Mouse (Mus musculus) layer of hippocampus, postnatal 14 days (tissue): ENCODE data around the gene Olfr18. TPM values are rescaled to one million over a fixed set of nuclear protein-coding genes. Genes with fewer than 3 reads are reported as not detected.
A peak's percentile ranks its signal among the peaks of the same experiment; 100 is the strongest.
"Not testable (repeated sequence)": the region's sequence is repeated elsewhere in the genome, so short reads cannot be mapped to it uniquely, and the experiment has no call there.

Experiments used
- DNase-seq, 2 experiments: peaks; one replicate each; pipeline ENCODE4 v3.0.0; 2021 to 2022; ENCODE audit warnings: low spot score in 2 of 2, mixed read lengths in 1 of 2
- long read RNA-seq, 2 experiments: library from polyadenylated mRNA; stranded (forward); transcript quantifications; one replicate each; pipeline ENCODE4 v2.0.0; 2021
- total RNA-seq, 2 experiments: library from RNA; stranded (reverse); gene quantifications; 2 replicates each; pipeline ENCODE4 v1.2.3; 2021

Gene Olfr18
- total RNA-seq, result not detected
- long read RNA-seq, experiment 1, result 0 reads
- long read RNA-seq, experiment 2, result 0 reads

DNA sequence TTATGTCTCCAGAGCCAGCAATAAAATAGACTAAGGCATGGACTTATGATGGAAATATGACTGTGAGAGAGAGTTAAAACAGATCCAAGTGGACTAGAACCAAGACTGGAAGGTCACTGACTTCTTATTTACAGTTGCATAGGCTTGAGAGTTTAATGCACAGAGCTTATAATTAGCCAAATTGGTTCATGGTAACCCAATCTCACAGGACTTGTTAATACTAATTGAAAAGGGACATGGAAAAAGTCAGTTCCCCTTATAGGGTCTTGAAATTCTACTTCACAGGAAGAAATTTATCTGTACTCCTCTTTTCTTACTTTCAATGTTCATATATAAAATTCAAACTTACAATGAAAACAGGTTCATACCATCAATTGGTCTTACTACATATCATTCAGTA lies at the start of gene Olfr18:
Gene Olfr18, minus strand, starts transcription at position 101 of the 400 bp plus-strand sequence.
- no peak for DNase-seq

DNA sequence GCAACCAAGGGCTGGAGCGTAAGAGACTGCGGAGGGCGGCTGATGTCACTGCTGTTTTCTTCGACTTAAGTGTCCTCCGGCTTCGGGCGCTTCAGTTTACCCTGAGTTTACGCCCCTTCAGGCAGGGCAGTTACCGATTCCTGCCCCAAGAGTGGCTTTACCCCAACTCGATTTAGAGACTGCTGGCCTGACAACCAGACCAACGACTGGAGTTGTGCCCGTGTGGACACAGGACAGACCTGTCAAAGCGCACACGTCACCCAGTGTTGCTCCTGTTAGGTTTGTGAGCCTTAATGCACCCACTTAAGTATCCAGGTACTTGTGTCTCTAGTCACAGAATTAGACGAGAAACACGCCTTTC lies 49.4 kb upstream of the Olfr18 start:
- DNase-seq, result no peak

DNA sequence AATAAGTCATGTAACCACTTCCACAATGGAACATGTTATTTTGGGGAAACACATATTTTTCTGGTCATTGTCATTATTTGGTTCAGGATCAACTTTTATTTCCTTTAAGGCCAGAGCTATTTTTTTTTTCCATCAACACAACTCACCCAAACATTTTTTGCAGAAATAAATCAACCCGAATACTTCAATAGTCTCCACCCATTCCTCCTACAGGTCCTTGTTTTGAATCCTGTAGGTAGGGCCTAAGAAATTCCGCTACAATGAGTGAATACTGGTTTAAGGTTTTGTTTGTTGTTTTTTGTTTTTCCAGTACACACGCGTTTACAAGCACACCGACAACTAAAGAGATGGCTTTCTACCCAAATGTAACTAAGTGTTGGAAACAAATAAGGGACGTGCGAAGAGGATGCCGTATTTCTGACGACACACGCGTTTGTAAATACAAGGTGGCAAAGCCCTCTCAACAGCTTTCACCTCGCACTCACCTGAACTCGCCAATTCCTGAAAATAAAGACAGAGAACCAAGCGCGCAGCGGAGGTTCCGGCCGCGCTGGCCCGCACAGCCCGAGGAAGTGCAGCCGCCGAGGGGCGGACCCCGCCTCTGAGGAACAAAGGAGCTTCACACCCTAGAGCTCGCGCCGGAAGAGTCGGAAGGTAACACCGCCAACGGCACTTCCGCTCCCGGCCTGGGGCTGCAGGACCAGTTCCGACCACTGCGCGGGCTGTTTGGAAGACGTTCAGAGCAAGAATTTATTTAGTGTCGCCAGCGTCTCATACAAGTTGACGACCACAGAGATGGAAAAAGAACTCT lies 48.8 kb upstream of the Olfr18 start, which contains the start of gene Zfp560:
Gene Zfp560, minus strand, starts transcription at position 646 of the 811 bp plus-strand sequence.
- peak; percentile 91 for DNase-seq

DNA sequence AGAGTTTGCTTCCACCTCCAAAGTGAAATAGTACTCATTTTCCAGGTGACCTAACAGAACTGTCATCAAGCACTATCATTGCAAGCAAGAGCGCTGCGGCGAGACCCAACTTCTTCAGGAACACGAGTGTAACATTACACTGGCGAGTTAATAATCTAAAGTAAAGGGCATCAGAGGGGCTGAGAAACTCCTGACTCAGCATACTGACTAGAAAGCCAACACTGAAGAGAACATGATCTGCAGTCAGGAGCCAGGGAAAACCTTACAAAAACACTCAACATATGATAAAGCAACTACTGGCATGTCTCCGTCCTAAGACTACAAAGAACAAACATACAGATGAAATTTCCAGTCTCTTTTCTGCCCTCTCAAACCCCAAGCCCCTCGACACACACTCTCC lies 47.8 kb upstream of the Olfr18 start:
- no peak for DNase-seq

DNA sequence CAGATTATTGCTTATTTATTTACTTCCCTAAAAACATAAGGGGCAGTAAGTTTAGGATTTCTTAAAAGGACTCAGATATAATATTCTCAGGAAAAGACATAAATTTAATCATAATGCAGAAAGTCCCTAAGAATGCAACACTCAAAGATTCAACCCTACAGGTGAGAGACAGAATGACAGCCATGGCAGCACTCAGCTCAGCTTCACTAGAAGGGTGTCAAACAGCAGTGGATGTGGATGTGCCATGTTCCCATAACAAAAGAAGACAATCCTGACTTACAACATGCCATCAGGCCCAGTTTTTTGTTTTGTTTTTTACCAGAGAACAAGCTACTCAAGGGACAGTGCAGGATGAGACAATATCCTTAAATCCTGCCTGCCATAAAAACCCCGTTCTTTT lies 38.8 kb upstream of the Olfr18 start:
- no peak for DNase-seq

DNA sequence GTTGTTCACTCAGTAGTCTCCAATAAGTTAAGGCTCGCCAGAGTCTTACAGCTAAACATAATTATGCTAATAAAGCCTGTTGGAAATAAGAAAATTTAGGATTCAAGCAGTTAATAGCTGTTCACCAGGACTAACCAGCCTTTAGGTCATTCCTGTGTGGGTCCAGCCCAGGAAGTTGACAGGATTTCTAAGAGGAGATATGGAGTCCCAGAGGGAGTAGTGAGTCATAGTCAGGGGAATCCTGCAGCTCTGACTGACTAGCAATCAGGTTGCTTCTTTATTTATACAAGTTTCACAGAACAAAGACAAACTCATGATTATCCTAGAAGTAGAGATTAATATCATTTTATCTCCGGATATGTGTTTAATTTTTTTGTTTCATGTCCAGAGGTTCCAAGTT lies 31.4 kb upstream of the Olfr18 start:
- DNase-seq, result no peak

DNA sequence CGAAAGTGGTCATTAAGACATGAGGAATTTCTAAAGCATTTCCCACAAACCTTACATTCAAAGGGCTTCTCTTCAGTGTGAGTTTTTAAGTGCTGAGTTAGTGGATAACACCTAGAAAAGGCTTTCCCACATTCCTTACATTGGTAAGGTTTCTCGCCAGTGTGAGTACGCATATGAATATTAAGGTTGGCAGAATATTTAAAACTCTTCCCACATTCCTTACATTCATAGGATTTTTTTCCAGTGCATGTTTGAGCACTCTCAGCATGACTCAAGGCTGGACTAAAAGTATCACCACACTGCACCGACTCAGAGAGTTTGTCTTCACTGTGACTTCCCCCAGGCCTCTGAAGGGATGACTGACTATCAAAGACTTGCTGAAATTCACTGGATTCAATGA lies 12.6 kb upstream of the Olfr18 start:
- no peak for DNase-seq

DNA sequence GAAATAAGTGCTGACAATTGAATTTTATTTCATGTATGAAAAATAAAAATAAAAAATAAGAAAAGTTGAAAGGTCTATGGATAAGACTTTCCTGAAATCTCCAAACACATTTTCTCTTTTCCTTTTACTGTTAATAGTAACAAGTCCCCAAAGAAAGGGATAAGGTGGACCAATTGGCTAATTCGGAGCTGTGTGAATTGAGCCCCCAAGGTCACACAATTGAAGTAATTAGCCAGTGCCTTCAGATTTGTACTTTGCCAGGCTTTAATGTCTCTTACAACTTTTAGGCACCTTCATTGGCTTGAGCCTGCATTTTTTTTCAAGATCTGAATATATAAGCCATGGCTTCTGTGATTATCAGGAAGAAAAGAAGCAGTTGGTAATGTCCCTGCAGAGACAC lies 37.7 kb downstream of the Olfr18 start, which contains the start of gene Olfr873:
Gene Olfr873, plus strand, starts transcription at position 301 of the 400 bp plus-strand sequence.
- DNase-seq, result no peak

DNA sequence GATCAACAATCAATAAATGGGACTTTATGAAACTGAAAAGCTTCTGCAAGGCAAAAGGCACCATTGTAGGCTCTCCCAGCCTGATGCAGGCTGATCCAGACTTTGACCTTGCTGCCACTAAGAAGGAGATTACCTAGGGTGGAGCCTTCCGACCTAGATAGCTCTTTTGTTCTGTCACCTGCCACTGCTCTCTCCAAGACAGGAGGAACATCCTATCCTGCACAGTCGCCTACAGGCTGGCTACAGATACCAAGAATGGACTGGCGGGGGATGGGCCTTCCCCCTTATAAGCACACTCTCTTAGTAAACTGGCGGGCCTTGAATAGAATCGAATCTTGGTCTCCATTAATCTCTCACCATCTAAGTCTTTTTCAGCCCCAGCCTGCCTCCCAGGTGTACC lies 40.3 kb downstream of the Olfr18 start:
- DNase-seq, result not testable (repeated sequence)

DNA sequence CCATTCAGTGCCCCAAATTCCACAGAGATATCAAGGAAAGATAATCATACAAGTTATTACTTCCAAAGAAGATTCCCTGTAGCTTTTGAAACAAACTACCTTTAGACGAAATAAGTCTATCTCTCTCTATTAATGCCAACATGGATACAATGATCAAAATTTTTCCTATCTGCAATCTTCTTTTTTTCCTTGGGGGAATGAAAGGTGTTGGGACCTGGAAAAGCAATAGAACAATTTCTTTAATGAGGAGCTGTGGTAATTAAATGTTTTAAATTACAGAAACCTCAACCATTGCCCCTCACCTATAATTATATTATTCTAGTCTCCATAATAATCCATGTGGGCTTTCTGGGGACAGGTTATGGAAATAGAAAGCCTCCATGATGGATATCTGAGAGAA lies 53.8 kb downstream of the Olfr18 start, which contains the start of gene Olfr39:
Gene Olfr39, plus strand, starts transcription at position 301 of the 400 bp plus-strand sequence.
- DNase-seq, result no peak

Other genes with a start within 250 kb of the Olfr18 start
- not detected for gene Olfr868, start 237.5 kb downstream of the Olfr18 start, total RNA-seq
- not detected for gene Olfr869, start 207.1 kb downstream of the Olfr18 start, total RNA-seq
- gene Olfr870, start 162.0 kb downstream of the Olfr18 start, total RNA-seq, result not detected
- not detected for gene Olfr871, start 123.9 kb downstream of the Olfr18 start, total RNA-seq
- gene Olfr872, start 99.0 kb downstream of the Olfr18 start, total RNA-seq, result not detected
- not detected for gene Olfr39, start 53.7 kb downstream of the Olfr18 start, total RNA-seq
- not detected for gene Olfr873, start 37.6 kb downstream of the Olfr18 start, total RNA-seq
- gene Zfp560, start 49.1 kb upstream of the Olfr18 start, total RNA-seq, result 10 to 100 TPM; 12.6 to 13.8 TPM
- 10 to 100 TPM; 25.3 to 28.6 TPM for gene Zfp26, start 124.1 kb upstream of the Olfr18 start, total RNA-seq
- 10 to 100 TPM; 31.7 to 34.5 TPM for gene Zfp426, start 156.7 kb upstream of the Olfr18 start, total RNA-seq
- 10 to 100 TPM; 55.8 to 56.1 TPM for gene Zfp266, start 185.3 kb upstream of the Olfr18 start, total RNA-seq
- 10 to 100 TPM; 20.6 to 22.8 TPM for gene Zfp846, start 245.2 kb upstream of the Olfr18 start, total RNA-seq